Mouse (Mus musculus) frontal cortex, adult (tissue): ENCODE results near the gene Clp1.
A peak's percentile ranks its signal among the peaks of the same experiment; 100 is the strongest.
"Not testable (repeated sequence)": the region's sequence is repeated elsewhere in the genome, so short reads cannot be mapped to it uniquely, and the experiment has no call there.

Source experiments
- ATAC-seq: cut with Nextera tagmentation; 2 replicates; pipeline ENCODE4 v1.9.2; 2017; ENCODE audit warnings: mild to moderate bottlenecking, moderate library complexity, mixed read lengths; ENCODE audit not compliant: low TSS enrichment

The Clp1 gene

GRCm38 (mm10) chr2:84738271-84738911 is 11.2 kb upstream of the Clp1 start:
- ATAC-seq, result no peak

- ATAC-seq, result no peak
These were observed 10.3 kb upstream of the Clp1 start for GRCm38 (mm10) chr2:84737451-84737925.

GRCm38 (mm10) chr2:84736312-84737161 is 9.4 kb upstream of the Clp1 start:
- no peak for ATAC-seq

- ATAC-seq, result no peak
These were observed 8.3 kb upstream of the Clp1 start for GRCm38 (mm10) chr2:84735346-84735920.

- no peak for ATAC-seq
These were observed 7.8 kb upstream of the Clp1 start for GRCm38 (mm10) chr2:84734919-84735318.

- peak; percentile 50 for ATAC-seq
These were observed 7.3 kb upstream of the Clp1 start for GRCm38 (mm10) chr2:84734351-84734864.

GRCm38 (mm10) chr2:84733579-84734300 is 6.6 kb upstream of the Clp1 start, which contains the start of gene Ypel4:
TSS of gene Ypel4 (plus strand) at chr2:84734058.
- ATAC-seq, result peak; percentile 86

GRCm38 (mm10) chr2:84732394-84732793 is 5.2 kb upstream of the Clp1 start:
- no peak for ATAC-seq

GRCm38 (mm10) chr2:84731206-84731605 is 4.1 kb upstream of the Clp1 start:
- ATAC-seq, result no peak

- not testable (repeated sequence) for ATAC-seq
These were observed 1.0 kb upstream of the Clp1 start for GRCm38 (mm10) chr2:84728191-84728590.

- ATAC-seq, result no peak
These were observed 434 bp downstream of the Clp1 start for GRCm38 (mm10) chr2:84726716-84727115.

GRCm38 (mm10) chr2:84725770-84726169 is 1.4 kb downstream of the Clp1 start:
- ATAC-seq, result no peak

GRCm38 (mm10) chr2:84723856-84724255 is 3.3 kb downstream of the Clp1 start:
- ATAC-seq, result no peak

- ATAC-seq, result no peak
These were observed 6.0 kb downstream of the Clp1 start for GRCm38 (mm10) chr2:84721182-84721581.

- ATAC-seq, result no peak
These were observed 6.4 kb downstream of the Clp1 start for GRCm38 (mm10) chr2:84720718-84721117.

GRCm38 (mm10) chr2:84717357-84717756 is 9.8 kb downstream of the Clp1 start:
- no peak for ATAC-seq

GRCm38 (mm10) chr2:84716423-84717355 is 10.5 kb downstream of the Clp1 start:
- ATAC-seq, result no peak

GRCm38 (mm10) chr2:84715562-84716361 is 11.4 kb downstream of the Clp1 start:
- peak; percentile 89 for ATAC-seq

- peak; percentile 83 for ATAC-seq
These were observed 12.2 kb downstream of the Clp1 start, which contains the start of gene Zdhhc5 for GRCm38 (mm10) chr2:84714811-84715561. TSS of gene Zdhhc5 (minus strand) at chr2:84715180.
